Mouse (Mus musculus) spleen, adult 18-20 months (tissue): ENCODE measurements at regions not wholly inside any gene's neighbourhood (a gene's known extent, or its start where the extent isn't known, plus 50 kb on each side); places are given as distances from the start of the nearest gene placed in this dataset.

Experiments used
- DNase-seq, 2 experiments: peaks; one replicate each; pipeline ENCODE4 v3.0.0; 2022; ENCODE audit warnings: mixed read lengths in 2 of 2

- no peak for DNase-seq
These were observed 167.5 kb upstream of the Zfp64 start for GRCm38 (mm10) chr2:169122887-169123286.

- no peak for DNase-seq
These were observed 161.5 kb upstream of the Zfp64 start for GRCm38 (mm10) chr2:169116841-169117240.

DNA sequence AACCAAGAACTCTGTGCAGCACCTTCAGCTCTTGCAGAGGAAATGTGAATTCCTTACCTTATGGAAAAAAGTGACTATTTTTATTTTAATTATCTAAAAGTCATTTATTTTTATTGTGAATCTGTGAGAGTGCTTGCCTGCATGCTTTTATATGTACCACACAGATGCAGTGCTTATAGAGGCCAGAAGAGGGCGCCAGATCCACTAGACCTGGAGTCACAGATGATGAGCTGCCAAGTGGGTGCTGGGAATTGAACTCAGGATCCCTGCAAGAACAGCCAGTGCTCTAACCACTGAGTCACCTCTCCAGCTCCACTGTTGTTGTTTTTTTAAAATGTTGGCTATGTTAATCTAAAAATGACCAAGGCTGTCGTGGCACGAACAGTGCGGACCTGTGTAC is 153.7 kb upstream of the Zfp64 start:
- no peak for DNase-seq

GRCm38 (mm10) chr2:169108037-169108436 is 152.7 kb upstream of the Zfp64 start:
- peak in 1 of 2 experiments; percentile 13 for DNase-seq

DNA sequence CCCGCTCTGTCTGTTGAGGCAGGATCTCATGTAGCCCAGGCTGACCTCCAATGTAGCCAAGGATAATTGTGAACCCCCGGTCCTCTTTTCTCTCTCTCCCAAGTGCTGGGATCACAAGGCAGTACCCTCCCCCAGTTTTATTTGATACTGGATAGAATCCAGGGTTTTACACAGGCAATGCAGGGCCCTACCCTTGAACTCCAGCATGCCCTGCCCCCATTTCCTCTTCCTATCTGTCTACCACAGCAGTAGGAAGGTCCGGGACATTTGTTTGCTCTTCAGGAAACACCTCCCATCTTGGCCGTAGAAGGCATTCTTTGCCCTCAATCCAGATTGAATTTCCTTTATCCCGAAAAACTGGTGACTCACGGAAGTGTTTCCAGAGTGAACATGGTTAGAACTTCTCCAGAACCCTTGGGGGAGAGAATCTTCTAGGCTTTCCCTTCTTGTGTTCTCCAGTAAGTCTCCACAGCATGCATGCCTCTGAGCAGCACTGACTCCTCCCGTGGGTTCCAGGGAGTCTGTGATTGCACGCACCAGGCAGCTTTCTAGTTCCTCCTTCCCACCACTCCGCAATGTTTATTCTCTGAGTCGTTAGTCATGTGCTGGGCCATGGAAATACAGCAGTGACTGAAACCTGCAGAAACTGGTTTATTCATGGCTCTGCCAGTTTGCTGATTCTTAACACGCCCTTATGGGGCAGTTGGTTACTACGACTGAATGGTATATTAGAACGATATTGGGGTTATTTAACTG is 146.3 kb upstream of the Zfp64 start:
- DNase-seq = no peak

GRCm38 (mm10) chr2:169100516-169100915 is 145.1 kb upstream of the Zfp64 start:
- DNase-seq = no peak

DNA sequence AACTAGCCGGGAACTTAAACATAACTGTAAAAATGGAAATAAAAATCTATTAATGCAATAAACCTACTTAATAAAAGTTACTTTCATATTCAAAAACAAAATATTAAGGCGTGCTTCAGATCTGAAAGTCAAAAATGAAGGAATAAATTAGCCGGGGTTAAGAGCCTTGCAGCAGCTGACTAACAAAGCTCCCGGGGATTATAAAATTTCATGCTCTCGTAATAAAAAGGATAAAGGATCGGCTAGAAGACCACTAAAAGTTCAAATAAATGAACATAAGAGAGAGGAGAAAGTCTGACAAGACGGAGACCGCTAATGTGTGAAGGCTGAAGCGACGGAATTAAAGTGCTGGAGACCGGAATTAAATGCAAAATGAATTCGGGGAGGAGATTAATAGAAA is 144.3 kb upstream of the Zfp64 start:
- no peak for DNase-seq

DNA sequence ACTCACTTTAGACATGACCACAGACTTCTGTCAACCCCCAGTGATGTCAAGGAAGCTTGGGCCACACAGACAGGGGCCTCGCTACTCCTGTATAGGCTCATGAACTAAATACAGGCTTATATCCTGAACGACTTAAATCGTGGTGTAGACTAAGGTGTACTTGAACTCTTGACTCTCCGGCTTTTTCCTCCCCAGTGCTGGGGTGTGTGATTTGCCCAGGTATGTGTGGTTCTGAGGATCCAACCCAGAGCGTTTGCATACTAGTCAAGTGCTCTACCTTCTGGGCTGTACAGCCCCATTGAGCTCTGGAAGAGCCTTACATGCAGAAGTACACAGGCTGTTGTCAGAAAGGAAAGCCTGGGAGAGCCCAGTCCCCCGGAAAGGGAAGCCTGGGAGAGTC is 143.2 kb upstream of the Zfp64 start:
- DNase-seq = no peak

DNA sequence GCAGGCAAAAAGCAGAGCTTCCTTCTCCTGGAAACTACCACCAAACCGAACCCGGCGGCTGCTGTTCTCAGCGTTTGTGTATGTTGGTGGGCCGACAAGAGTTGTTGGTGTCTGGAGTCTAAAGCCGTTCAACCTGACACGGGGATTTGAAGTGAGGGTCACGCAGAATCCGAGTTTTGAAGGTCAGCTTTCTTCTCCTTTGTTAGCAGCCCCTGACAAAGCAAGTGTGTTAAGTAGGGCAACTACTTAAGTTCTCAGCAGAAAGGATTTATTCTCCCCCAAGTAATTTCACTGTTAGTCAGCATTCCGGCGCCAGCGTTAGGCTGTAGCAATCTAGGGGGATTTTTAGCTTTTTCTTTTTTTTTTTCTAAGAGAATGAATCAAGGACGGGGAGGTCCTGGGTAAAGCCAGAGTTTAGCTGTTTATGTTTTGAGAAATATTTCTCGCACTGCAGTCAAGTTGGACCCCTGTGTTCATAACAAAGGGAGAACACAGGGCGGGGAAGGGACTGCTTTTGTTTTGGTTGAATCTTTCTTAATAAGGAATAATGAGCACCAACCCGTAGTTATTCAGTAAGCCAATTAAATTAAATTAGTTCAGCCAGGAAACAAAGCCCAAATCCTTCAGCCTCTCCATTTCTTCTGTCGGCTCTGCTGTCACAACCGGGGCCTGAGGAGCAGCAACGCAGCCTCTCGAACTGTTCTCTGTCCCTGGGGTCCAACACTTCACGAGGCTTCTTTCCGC is 138.8 kb upstream of the Zfp64 start:
- no peak for DNase-seq

DNA sequence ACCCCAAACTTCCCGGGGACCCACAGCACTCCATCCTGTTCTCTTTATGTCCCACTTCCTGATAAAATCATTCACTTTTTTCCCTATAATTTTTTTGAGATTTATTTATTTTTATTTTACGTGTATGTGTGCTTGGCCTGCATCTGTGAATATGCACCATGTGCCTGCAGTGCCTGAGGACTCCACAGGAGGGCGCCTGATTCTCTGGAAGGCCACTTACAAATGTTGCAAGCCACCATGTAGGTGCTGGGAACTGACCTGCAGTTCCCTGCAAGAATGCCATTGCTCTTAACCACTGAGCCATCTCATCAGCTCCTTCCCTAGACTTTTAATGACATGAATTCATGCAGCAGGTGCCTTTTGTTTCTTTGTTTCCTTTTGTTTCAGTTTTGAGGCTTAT is 134.9 kb upstream of the Zfp64 start:
- DNase-seq = no peak

- no peak for DNase-seq
These were observed 133.6 kb upstream of the Zfp64 start for GRCm38 (mm10) chr2:169088870-169089484.

DNA sequence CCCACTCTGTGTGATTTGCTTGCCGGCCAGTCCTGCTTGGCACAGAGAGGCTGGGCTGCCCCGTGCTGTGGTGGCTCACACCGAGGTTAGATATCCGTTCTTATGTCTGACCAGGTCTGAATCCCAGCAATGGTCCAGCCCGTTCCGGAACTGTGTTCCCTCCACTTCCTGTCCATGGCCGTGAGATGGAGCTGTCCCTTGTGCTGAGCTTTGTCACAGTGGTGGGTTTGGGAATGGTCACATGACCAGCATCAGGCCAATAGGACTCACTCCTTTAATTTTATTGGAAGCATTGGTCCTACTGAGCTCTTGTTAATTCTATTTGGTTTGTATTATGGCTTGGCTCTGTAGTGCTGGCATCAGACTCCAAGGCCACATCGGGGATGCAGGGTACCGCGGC is 132.9 kb upstream of the Zfp64 start:
- DNase-seq = no peak

DNA sequence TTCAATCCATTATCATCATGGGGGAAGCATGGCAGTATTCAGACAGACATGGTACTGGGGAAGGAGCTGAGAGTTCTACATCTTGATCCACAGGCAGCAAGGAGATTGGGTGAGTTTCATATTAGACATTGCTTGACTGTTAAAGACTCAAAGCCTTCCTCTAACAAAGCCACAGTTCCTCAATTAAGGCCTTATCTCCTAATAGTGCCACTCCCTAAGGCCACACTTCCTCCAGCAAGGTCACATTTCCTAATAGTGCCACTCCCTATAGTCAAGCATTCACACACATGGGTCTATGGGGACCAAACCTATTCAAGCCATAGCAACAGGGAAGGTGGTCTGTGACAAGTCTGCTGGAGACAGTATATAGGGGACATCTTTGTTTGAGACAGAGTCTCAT is 115.9 kb upstream of the Zfp64 start:
- no peak for DNase-seq

DNA sequence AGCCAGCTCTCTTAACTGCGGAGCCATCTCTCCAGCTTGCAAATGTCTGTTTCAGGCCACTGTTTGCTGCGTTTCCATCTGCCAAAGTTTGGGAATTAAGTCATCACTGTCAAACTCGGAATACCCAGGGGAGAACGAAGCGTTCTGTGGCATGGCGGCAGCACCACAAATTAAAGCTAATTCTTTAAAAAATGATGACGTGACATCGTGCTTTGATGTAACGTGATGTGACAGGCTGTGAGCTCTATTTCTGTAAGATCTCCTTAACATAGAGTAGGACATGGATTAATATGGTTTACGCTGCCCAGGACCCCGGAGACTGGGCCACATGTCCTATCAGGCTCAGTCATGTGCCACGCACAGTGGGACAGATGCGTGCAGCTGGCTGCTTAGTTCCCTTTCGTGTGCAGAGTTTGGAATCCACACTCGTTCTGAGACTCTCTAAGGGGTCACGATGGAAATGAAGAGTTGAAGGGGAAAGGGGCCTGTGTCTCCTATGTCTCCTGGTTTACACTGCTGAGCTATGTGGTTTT is 109.8 kb upstream of the Zfp64 start:
- DNase-seq = no peak

DNA sequence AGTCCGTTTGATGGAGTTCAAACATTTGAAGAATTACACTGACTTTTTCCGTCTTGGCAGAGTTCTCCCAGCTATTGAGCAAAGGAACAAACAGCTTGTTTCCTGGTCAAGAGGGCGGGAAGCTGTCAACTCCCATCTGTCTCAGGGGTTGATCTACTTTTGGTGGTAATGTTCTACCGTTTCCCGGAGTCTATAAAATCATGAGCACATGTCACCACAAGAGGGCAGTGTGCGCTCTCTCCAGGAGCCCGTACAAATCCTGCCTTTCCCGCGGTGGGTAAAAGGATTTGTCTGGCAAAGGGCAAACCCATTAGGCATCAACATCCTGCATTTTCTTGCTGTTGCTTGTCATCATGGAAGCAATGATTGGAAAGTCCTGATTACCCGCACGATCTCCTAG is 106.1 kb upstream of the Zfp64 start:
- DNase-seq = peak in 1 of 2 experiments; percentile 47

DNA sequence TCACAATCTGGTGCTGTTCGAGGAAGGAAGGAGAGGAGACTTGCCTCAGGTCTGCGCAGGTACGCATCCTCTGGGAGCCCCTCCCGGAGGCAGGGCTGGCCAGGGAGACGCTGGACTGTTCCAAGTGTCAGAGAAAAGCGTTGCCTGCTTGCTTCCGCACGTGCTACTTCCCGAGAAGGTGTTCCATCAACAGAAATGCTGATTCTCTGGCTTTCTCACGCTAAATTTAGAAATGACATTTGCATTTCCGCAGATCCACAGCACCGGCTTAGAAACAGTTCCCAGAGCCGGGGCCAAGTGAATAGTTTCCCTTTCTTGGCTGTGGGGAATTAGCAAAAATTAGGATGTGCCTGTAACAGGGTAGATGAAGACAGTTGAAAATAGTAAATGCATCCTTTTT is 105.1 kb upstream of the Zfp64 start:
- DNase-seq = no peak

DNA sequence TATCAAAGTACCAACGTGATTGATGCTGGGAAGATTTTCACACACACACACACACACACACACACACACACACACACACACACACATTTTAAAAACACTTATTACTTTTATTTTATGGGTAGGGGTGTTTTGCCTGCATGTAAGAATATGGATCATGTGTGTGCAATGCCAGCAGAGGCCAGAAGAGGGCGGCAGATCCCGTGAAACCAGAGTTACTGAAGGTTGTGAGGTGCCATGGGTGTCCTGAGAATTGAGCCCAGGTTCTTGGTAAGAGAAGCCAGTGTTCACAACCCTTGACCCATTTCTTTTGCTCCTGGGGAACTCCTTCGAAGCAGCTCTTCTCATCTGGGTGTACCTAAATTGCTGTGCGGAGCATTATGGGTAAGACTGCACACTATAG is 102.4 kb upstream of the Zfp64 start:
- DNase-seq = no peak

- DNase-seq = no peak
These were observed 94.6 kb upstream of the Zfp64 start for GRCm38 (mm10) chr2:169049947-169050346.

DNA sequence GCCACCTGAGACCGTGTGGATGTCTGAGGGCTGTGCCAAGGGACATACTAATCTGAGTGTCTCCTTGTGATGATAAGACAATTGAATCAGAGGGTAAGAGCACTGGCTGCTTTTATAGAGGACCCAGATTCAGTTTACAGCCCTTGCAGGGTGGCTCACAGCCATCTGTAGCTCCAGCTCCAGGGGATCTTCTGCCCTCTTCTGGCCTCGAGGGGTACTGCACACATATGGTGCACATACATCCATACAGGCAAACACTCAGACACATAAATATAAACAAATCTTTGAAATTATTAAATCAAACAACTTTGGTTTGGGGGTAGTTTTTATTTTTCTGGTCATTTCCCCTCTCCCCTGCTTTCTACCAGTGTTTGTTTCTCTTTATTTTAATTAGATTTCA is 86.4 kb upstream of the Zfp64 start:
- no peak for DNase-seq

DNA sequence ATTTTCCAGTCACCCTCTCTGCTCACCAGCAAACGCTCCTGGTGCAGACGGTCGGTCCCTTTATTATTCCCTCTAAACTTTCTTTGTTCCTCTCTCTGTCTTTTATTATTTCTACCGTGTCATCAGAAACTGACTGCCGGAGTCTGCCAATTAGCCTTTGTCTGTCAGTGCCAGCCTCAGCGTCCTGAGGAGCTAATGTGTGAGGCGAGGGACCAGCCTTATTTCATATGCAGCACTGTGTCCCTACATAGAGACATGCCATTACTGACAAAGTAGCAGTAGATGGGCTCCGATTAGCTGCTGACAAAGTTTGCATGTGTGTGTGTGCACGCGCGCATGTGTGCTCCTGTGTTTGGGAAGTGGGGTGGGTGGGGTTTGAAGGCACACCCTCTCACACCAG is 82.6 kb upstream of the Zfp64 start:
- DNase-seq = no peak

- no peak for DNase-seq
These were observed 82.1 kb upstream of the Zfp64 start for GRCm38 (mm10) chr2:169037519-169037918.

- peak in 1 of 2 experiments; percentile 3 for DNase-seq
These were observed 79.9 kb upstream of the Zfp64 start for GRCm38 (mm10) chr2:169035315-169035714.

- no peak for DNase-seq
These were observed 78.6 kb upstream of the Zfp64 start for GRCm38 (mm10) chr2:169033997-169034396.

- DNase-seq = no peak
These were observed 77.8 kb upstream of the Zfp64 start for GRCm38 (mm10) chr2:169033181-169033580.
